Mouse (Mus musculus) hindbrain, embryonic 13.5 days (tissue): ENCODE measurements around the gene Syt15. TPM values are rescaled to one million over a fixed set of nuclear protein-coding genes. Genes with fewer than 3 reads are reported as not detected.
"Not testable (repeated sequence)": the region's sequence is repeated elsewhere in the genome, so short reads cannot be mapped to it uniquely, and the experiment has no call there.

Experiments used
- ATAC-seq: fragments of 200-750 bp; cut with Nextera tagmentation; 2 replicates; pipeline ENCODE4 v1.8.0; 2017; ENCODE audit warnings: moderate TSS enrichment; ENCODE audit not compliant: low FRiP score
- H3K27ac ChIP-seq: fragments of 300-500 bp; sonication (generic); 2 replicates; pipeline ENCODE4 v1.5.1; 2015; ENCODE audit warnings: inconsistent platforms, mild to moderate bottlenecking, moderate library complexity
- H3K27me3 ChIP-seq: fragments of 300-500 bp; sonication (generic); 2 replicates; pipeline ENCODE4 v1.6.1; 2015; ENCODE audit warnings: mild to moderate bottlenecking, inconsistent platforms
- H3K36me3 ChIP-seq: fragments of 300-500 bp; sonication (generic); 2 replicates; pipeline ENCODE4 v1.6.1; 2015; ENCODE audit warnings: mild to moderate bottlenecking, inconsistent platforms
- H3K4me1 ChIP-seq: fragments of 300-500 bp; sonication (generic); replicated peaks from 2 replicates; pipeline ENCODE4 v1.6.1; 2015; ENCODE audit warnings: inconsistent platforms
- H3K4me2 ChIP-seq: fragments of 300-500 bp; sonication (generic); 2 replicates; pipeline ENCODE4 v1.6.1; 2015; ENCODE audit warnings: inconsistent platforms, mild to moderate bottlenecking, moderate library complexity
- H3K4me3 ChIP-seq: fragments of 300-500 bp; sonication (generic); 2 replicates; pipeline ENCODE4 v1.5.1; 2015; ENCODE audit warnings: mild to moderate bottlenecking, inconsistent platforms
- H3K9ac ChIP-seq: fragments of 300-500 bp; sonication (generic); 2 replicates; pipeline ENCODE4 v1.6.1; 2015; ENCODE audit warnings: mild to moderate bottlenecking, inconsistent platforms
- H3K9me3 ChIP-seq: fragments of 300-500 bp; sonication (generic); 2 replicates; pipeline ENCODE4 v1.6.1; 2016; ENCODE audit warnings: inconsistent platforms
- WGBS: fragments of 180-500 bp; shearing (Covaris S2); methylation state at CpG from one replicate; pipeline ENCODE4 v1.1.7; 2015; 5-methylcytosine and 5-hydroxymethylcytosine counted together
- polyA plus RNA-seq: library from polyadenylated mRNA; unstranded; fragments of >200 nt; fragmentation: Nextera tagmentation; extraction: Ambion mirVana; gene quantifications from 2 replicates; pipeline ENCODE4 v1.2.1, GENCODE M21; 2015

Syt15 gene
- polyA plus RNA-seq, 1 experiment from 2014 or later, result 0.68 TPM

DNA sequence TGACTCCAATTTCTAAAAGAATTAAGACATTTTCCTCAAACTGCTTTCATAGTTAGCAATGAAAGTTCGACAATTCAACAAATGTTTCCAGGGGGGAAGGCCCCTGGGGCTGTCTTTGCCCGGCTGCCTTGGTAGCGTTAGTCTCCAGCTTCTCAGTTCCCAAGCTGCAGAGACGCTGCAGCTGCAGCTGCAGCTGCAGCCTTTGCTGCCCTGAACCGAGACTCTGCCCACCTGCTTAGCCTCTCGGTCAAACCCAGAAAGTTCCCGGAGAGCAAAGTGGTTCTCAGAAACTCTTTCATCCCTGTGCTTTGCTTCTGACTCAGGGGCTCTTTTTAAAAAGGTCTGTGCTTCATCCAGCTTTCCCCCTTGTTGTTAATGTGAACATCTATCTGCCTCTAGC lies 12.9 kb downstream of the Syt15 start:
- no peak overlapping the region for H3K4me2 ChIP-seq
- 45% methylated on average over 7 of the region's 7 CpGs for WGBS
- H3K9ac ChIP-seq, result no peak overlapping the region
- H3K27ac ChIP-seq, result no peak overlapping the region
- ATAC-seq, result no peak
- H3K9me3 ChIP-seq, result no peaks in the 10 kb centered on the region
- H3K4me3 ChIP-seq, result no peak overlapping the region
- peaks cover 9% of the 10 kb centered on the region for H3K4me1 ChIP-seq
- no peaks in the 10 kb centered on the region for H3K27me3 ChIP-seq
- no peaks in the 10 kb centered on the region for H3K36me3 ChIP-seq

DNA sequence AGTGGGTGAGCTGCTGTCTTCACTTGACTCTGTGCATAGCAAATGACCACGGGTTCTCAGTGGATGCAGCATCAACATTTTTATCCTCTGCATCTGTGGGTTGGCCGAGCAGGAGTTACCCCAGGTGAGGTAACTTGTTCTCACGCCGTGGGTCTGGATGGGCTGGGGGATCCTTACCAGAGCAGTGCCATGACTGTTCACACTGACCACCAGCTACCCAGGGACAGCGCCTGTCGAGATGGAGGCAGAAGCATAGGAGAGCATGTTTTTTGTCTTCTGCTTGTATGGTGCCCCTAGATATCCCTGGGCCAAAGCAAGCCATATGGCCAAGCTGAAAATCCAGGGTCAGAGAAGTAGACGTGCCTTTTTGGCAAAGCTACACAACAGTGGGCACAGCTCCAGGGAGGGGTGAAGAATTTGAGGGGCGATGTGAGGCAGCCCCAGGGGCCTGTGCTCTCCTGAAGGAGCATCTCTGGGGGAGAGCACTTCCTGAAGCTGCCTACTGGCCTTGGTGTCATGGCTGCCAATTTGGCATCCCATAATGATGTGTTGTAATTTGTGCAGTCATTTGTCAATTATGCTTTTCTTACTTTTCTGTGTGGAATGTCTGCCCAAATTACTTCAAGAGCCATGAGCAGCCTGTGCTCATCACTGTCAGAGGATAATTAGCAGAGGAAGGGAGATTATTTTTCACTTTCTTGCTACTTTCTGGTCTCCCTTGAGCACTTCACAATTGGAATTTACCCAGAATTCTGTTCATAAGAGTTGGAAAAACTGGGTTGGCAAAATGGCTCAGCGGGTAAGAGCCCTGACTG lies 13.7 kb downstream of the Syt15 start:
- Histone ChIP-seq H3K4me1 (peaks cover 9% of the 10 kb centered on the region), H3K27me3 (no peaks in the 10 kb centered on the region), H3K36me3 (no peaks in the 10 kb centered on the region), H3K9ac (no peak overlapping the region), H3K4me2 (no peak overlapping the region), H3K27ac (no peak overlapping the region), H3K4me3 (no peak overlapping the region), H3K9me3 (no peaks in the 10 kb centered on the region)
- WGBS, result 89% methylated on average over 9 of the region's 9 CpGs
- ATAC-seq, result no peak

DNA sequence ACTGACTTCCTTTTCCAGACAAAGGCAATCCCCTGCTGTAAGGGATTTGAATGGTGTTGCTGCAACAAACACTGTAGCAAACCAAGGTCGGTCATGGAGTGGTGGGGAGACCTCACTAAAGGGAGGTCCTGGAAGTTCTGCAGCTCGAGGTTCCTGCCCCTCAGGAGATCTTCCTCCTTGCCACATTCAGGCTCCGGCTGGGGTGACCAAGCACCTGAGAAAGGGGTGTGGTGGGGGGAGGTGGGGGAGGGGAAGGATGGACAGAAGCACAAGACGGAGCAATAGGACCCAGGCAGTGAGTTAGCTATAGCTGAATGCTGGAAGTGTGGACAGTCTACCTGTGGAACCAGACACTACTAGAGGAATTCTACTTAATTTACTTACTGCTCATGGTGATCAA lies 14.5 kb downstream of the Syt15 start:
- H3K27ac ChIP-seq, result no peak overlapping the region
- H3K4me2 ChIP-seq, result no peak overlapping the region
- H3K4me1 ChIP-seq, result peaks cover 9% of the 10 kb centered on the region
- H3K4me3 ChIP-seq, result no peak overlapping the region
- no peak overlapping the region for H3K9ac ChIP-seq
- H3K9me3 ChIP-seq, result no peaks in the 10 kb centered on the region
- no peaks in the 10 kb centered on the region for H3K27me3 ChIP-seq
- H3K36me3 ChIP-seq, result no peaks in the 10 kb centered on the region
- 59% methylated on average over 4 of the region's 4 CpGs for WGBS
- no peak for ATAC-seq

DNA sequence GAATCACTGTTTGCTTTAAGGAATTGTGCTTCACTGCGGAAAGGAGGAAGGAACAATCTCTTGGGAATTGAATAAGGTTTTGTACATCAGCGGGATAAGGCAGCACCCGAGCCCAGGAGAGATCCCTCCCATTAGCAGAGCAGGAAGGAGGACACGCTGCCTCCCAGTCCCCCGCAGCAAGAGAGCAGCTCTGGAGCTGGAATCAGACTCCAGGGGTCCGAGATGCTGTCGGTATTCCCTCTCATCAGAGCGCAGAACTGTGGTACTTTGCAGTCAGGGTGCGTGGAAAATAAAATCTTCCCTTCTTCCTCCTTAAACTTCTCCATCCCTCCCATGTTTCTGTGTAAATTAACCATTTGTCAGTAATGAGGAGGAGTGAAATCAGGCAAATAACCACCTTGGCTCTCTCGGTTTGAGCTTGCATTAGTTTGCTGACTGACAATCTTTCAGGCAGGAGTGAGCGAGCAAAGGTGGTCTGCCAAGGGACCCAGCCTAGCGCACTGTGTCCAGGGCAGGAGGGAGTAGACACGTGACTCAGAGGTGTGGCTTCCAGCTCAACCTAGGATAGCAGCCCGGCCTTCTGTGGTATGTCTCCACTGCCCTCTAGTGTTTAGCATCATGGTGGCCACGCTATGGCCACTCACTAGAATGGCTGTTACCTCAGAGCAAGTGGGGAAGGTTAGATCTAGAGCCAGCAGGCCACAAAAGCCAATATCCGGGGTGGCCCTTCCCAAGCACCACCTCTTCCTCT lies 15.4 kb downstream of the Syt15 start:
- Histone ChIP-seq H3K27me3 (no peaks in the 10 kb centered on the region), H3K9ac (peak overlapping the region; percentile 68), H3K4me1 (peaks cover 9% of the 10 kb centered on the region), H3K4me2 (peak overlapping the region; percentile 67), H3K9me3 (no peaks in the 10 kb centered on the region), H3K36me3 (no peaks in the 10 kb centered on the region), H3K4me3 (peak overlapping the region; percentile 38), H3K27ac (no peak overlapping the region)
- 4% methylated on average over 16 of the region's 16 CpGs for WGBS
- peak; percentile 98 for ATAC-seq

DNA sequence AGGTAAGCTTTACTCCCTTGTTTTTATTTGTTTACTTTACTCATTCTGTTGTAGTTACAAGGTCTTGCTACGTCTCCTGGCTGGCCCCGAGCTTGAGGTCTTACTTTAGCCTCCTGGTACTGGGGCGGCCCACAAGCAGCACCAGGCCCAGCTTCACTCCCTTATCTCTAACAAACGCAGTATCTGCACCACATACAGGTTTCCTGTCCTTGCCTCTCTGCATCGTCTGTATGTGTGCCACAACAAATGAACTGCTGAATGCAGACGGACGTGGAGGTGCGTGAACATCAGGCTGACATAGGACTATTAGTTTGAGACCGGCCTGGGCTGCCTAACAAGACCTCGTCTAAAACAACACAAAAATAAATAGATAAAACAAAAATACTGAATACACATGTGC lies 20.9 kb downstream of the Syt15 start:
- Histone ChIP-seq H3K27ac (no peak overlapping the region), H3K4me1 (no peaks in the 10 kb centered on the region), H3K36me3 (0 out of 2 replicates have a peak, but pooled peaks cover 3% of the 10 kb centered on the region), H3K4me2 (no peak overlapping the region), H3K9ac (no peak overlapping the region), H3K27me3 (no peaks in the 10 kb centered on the region), H3K9me3 (no peaks in the 10 kb centered on the region), H3K4me3 (no peak overlapping the region)
- no peak for ATAC-seq
- 90% methylated on average over 10 of the region's 10 CpGs for WGBS

DNA sequence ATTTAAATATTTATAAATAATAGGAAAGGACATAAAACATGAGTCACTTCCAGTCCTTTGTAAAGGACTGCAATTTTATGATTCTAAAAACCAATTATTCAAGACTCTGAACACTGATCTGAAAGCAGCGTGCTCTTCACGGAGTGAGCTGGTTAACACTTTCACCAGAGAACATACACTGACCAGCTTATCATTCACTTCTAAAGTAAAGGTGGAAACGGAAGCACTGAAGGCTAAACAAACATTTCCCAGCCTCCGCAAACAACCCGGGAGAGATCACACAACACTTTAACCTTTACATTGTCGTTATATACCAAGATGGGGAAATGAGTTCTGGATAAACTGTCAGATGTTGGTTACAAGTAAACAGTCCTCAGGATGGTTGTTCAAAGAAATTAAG lies 21.3 kb downstream of the Syt15 start:
- Histone ChIP-seq H3K36me3 (0 out of 2 replicates have a peak, but pooled peaks cover 3% of the 10 kb centered on the region), H3K4me2 (no peak overlapping the region), H3K9me3 (no peaks in the 10 kb centered on the region), H3K4me3 (no peak overlapping the region), H3K4me1 (no peaks in the 10 kb centered on the region), H3K27me3 (no peaks in the 10 kb centered on the region), H3K27ac (no peak overlapping the region), H3K9ac (no peak overlapping the region)
- no peak for ATAC-seq
- 87% methylated on average over 6 of the region's 6 CpGs for WGBS

DNA sequence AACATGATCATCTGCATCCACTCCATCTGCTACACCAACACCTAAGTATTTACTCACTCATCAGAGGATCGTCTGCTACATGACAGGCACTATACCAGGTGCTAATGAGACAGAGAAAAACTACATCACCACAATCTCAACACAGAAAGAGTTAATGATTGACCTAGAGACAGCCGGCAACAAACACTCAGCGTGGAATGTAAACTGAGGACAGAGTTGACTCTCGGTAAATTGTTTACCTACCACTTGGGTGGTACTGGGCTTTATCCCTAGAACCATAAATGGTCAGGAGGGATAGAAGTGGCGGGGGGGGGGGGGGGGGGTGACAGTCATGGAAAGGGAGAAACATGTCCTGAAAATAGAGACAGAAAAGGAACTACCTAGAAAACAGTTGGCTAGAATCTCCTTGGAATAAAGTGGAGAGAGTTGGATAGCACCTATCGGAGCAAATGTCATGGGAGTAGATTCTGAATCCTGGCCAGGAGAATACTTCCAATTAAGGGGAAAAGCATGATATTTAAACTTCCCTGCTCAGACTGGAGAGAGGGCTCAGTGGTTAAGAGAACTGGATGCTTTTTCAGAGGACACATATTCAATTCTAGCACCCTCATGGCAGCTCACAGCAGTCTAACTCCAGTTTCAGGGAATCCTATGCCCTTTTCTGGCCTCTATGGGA lies 33.2 kb downstream of the Syt15 start:
- 64% methylated on average over 5 of the region's 6 CpGs for WGBS
- Histone ChIP-seq H3K4me2 (no peak overlapping the region), H3K36me3 (no peaks in the 10 kb centered on the region), H3K4me1 (no peaks in the 10 kb centered on the region), H3K9ac (no peak overlapping the region), H3K9me3 (no peaks in the 10 kb centered on the region), H3K27ac (no peak overlapping the region), H3K27me3 (no peaks in the 10 kb centered on the region), H3K4me3 (no peak overlapping the region)
- no peak for ATAC-seq

DNA sequence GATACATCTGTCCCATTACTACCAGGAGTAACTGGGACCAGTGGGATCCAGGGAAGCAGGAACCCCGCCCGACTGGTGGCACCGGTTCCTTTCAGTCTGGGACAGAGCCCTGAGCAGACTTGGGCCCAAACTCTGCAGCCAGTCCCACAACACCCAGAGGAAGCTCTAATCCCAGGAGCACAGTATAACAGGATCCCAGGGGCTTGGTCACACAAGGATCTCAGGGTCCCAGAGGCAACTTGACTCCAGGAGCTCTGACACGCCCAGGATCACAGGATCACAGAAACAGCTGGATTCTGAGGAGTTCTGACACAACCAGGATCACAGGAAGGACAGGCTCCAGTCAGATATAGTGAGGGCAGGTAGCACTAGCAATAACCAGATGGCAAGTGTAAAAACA lies 33.9 kb downstream of the Syt15 start:
- no peaks in the 10 kb centered on the region for H3K36me3 ChIP-seq
- no peak overlapping the region for H3K4me2 ChIP-seq
- no peaks in the 10 kb centered on the region for H3K4me1 ChIP-seq
- 87% methylated on average over 4 of the region's 4 CpGs for WGBS
- H3K4me3 ChIP-seq, result no peak overlapping the region
- H3K9me3 ChIP-seq, result no peaks in the 10 kb centered on the region
- ATAC-seq, result no peak
- no peak overlapping the region for H3K9ac ChIP-seq
- no peaks in the 10 kb centered on the region for H3K27me3 ChIP-seq
- H3K27ac ChIP-seq, result no peak overlapping the region

DNA sequence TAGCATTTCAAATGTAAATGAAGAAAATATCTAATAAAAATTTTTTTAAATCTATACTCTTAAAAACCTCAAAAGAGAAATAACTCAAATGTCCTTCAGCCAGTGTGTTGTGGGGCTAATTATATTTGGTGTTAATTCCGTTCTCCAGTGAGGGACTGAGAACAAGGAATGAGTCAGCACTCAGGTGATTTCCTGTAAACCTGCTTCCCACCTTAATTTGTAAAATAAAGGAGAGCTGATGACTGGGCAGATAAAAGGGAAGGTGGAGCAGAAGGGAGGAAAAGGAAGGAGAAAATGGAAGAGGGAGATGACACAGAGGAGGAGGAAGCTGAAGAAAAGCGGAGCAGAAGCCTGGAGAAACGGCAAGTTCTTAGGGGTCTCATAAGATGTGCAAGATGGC lies 39.1 kb downstream of the Syt15 start:
- 82% methylated on average over 3 of the region's 3 CpGs for WGBS
- not testable (repeated sequence) for H3K4me1 ChIP-seq

DNA sequence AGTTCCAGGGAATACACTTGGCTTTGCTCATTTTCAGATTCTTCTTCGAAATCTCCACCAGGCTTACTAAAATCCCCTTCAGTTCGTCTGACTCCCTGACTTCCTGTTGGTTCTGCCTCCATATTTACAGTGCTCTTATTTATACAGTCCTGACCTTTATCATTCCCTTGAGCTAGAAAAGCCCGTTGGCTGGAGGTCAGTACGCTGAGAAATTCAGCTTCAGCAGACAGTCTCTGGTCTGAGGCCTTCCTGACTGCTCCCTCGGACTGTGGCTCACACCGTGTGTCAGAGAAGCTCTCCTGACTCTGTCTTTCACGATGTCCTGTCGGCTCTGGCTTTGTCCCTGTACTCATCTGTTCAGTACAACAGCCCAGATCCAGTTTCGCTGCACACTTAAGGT lies 48.7 kb downstream of the Syt15 start:
- 86% methylated on average over 9 of the region's 9 CpGs for WGBS
- H3K27ac ChIP-seq, result no peak overlapping the region
- ATAC-seq, result no peak
- no peaks in the 10 kb centered on the region for H3K9me3 ChIP-seq
- no peaks in the 10 kb centered on the region for H3K36me3 ChIP-seq
- no peak overlapping the region for H3K4me2 ChIP-seq
- no peaks in the 10 kb centered on the region for H3K4me1 ChIP-seq
- no peak overlapping the region for H3K9ac ChIP-seq
- no peak overlapping the region for H3K4me3 ChIP-seq
- no peaks in the 10 kb centered on the region for H3K27me3 ChIP-seq

More for the DNA sequence above, 39.1 kb downstream of the Syt15 start:
- not testable (repeated sequence) for H3K27me3 ChIP-seq, H3K4me2 ChIP-seq, H3K9me3 ChIP-seq, H3K9ac ChIP-seq, H3K36me3 ChIP-seq, H3K4me3 ChIP-seq, H3K27ac ChIP-seq, ATAC-seq

DNA sequence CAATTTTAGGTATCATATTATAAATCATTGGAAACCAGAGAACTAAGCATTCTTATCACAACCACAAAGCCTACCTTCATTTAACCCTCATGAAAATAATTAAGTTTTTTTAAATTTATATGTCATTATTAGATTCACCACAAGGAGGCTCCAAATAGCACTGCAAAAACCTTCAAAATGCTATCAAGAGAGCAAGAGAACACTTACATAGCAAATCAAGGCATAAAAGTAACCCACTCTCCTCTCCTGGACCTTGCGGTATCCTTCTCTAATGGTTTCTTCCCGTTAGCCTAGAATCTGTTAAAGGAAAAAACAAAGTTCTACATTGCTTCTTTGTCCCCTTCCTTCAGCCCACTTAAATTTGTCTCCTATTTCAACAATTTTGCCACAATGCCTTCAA lies 53.9 kb downstream of the Syt15 start:
- WGBS, result 53% methylated on average over 2 of the region's 2 CpGs
- no peaks in the 10 kb centered on the region for H3K4me1 ChIP-seq
- no peaks in the 10 kb centered on the region for H3K9me3 ChIP-seq
- H3K36me3 ChIP-seq, result no peaks in the 10 kb centered on the region
- H3K4me2 ChIP-seq, result no peak overlapping the region
- H3K27me3 ChIP-seq, result no peaks in the 10 kb centered on the region
- H3K9ac ChIP-seq, result no peak overlapping the region
- no peak overlapping the region for H3K4me3 ChIP-seq
- H3K27ac ChIP-seq, result no peak overlapping the region
- ATAC-seq, result no peak

DNA sequence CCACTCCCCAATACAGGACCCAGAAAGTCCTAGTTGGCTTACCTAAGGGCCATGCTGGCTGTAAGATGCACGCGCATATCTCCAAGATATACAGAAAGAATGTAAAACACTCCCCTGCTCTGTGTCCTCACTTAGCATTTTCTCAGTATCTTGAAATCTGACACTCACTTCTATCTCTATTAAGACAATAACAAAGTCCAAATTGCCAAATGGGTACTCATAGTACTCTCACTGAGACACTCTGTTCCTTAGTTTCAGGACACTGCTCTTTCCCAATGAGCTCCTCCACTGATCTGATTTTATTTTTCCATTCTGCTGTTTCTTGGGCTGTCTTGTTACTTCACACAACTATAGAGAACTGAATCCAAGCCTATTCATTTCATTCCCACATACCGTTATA lies 54.7 kb downstream of the Syt15 start:
- Histone ChIP-seq H3K9ac (no peak overlapping the region), H3K4me2 (no peak overlapping the region), H3K36me3 (no peaks in the 10 kb centered on the region), H3K27ac (no peak overlapping the region), H3K4me3 (no peak overlapping the region), H3K4me1 (no peaks in the 10 kb centered on the region), H3K9me3 (no peaks in the 10 kb centered on the region), H3K27me3 (no peaks in the 10 kb centered on the region)
- no peak for ATAC-seq
- 94% methylated on average over 3 of the region's 3 CpGs for WGBS
